Mouse (Mus musculus) MEL (cell line): ENCODE data around the gene Hlf.

Experiments
- CTCF ChIP-seq, 3 experiments: IDR thresholded peaks in 2 of 3; conservative IDR thresholded peaks in 1 of 3; 2 replicates each; pipeline ENCODE4 v1.5.1; 2011 to 2012; ENCODE audit warnings: low read length in 3 of 3, low read depth in 2 of 3, mild to moderate bottlenecking in 2 of 3, improper control_type of control experiment in 1 of 3, inconsistent platforms in 1 of 3, mixed read lengths in 1 of 3, moderate library complexity in 1 of 3; ENCODE audit not compliant: control insufficient read depth in 1 of 3, insufficient read depth in 1 of 3, poor library complexity in 1 of 3, severe bottlenecking in 1 of 3
- ELF1 ChIP-seq: IDR thresholded peaks from 2 replicates; pipeline ENCODE4 v1.6.1; 2014; ENCODE audit warnings: low read depth, mild to moderate bottlenecking, inconsistent platforms, low read length, improper control_type of control experiment, moderate library complexity
- GATA1 ChIP-seq: IDR thresholded peaks from 2 replicates; pipeline ENCODE4 v1.6.1; 2011; ENCODE audit warnings: low read depth, low read length, improper control_type of control experiment
- ZC3H11A ChIP-seq: IDR thresholded peaks from 2 replicates; pipeline ENCODE4 v1.6.1; 2012; ENCODE audit warnings: low read depth, mild to moderate bottlenecking, inconsistent platforms, low read length, improper control_type of control experiment

- no peak for TF ChIP-seq CTCF (IDR thresholded peaks at IDR 0.05 in 2 of 3, conservative IDR thresholded peaks at IDR 0.05 in 1 of 3; ENCODE audit: control insufficient read depth in 1 of 3, insufficient read depth in 1 of 3, low read depth in 2 of 3, low read length in 3 of 3, poor library complexity in 1 of 3, severe bottlenecking in 1 of 3)
- TF ChIP-seq ZC3H11A: no peak
- peak; percentile 80 for TF ChIP-seq GATA1
- no peak for TF ChIP-seq ELF1
These were observed 96.1 kb downstream of the Hlf start for GRCm38 (mm10) chr11:90294622-90295021.
